Mouse (Mus musculus) kidney, adult 2 months (tissue): ENCODE results near the gene Wdr93.

Experiments used
- CTCF ChIP-seq: fragments of 200-500 bp; conservative IDR thresholded peaks from 2 replicates; pipeline ENCODE4 v1.5.1; 2011; ENCODE audit warnings: low read depth, mild to moderate bottlenecking, control low read depth, low read length, moderate library complexity, mixed read lengths; ENCODE audit not compliant: insufficient read depth, insufficient read length
- POLR2A ChIP-seq: fragments of 200-500 bp; IDR thresholded peaks from one replicate; pipeline ENCODE4 v1.6.1; 2011; ENCODE audit warnings: low read depth, low read length, control low read depth

DNA sequence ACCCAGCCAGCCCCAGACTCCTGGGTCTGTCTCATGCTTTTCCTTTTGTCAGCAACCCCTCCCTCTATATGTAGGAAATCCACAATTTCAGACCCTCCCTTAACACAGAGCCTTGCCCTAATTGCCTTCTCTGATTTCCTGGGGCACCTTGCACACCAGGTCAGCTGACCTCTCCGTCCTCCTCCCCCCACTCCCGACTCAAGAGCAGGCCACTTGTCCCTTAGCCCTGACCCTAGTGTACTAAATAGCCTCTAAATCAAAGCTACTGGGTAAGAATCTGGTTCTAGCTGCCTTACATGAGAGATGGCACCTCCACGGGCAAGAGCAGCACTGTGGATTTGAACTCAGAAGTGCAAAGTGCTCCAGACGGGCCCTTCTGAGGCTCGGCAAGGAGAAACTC is 59.1 kb downstream of the Wdr93 start:
- no peak for TF ChIP-seq POLR2A
- no peak for TF ChIP-seq CTCF
